Mouse (Mus musculus): ENCODE results near the gene Ifitm3.

- TF ChIP-seq CTCF (IDR thresholded peaks at IDR 0.05; ENCODE audit: control insufficient read depth, insufficient read depth, insufficient replicate concordance, low read depth, low read length), result no peak
- no peak for TF ChIP-seq POLR2A (IDR thresholded peaks at IDR 0.05; ENCODE audit: control insufficient read depth, low read depth, low read length)
Measured at GRCm38 (mm10) chr7:140989022-140989421, 21.5 kb downstream of the Ifitm3 start.
